ENCODE assay signal across 10 mouse cellular contexts in the genomic region with DNA sequence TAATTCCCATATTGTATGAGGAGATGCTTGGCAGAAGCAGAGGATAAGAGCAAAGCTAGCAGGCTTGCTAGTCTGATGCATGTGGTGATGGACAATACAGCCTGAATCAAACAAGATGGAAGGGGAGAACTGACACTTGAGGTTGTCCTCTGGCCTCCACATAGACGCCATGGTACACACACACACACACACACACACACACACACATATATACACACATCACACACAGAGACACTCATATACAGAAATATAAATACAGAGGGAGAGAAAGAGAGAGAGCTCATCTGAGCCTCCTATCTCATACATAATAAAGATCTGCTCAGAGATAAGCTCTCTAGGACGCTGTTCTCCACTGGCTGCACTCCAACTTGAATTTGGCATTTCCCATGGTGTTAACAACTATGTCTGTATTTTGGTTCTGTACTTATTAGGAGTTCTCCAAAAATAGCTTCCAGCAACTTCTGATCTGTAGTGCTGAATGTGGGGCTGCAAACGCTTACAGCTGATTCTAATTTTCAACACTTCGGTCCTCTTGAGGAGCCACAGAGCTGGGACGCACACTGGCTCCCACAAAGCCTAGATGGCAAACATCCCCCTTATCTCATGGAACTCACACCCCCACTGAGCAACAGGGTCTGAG.
DNase-seq lines count a peak whose midpoint lies in the region; ATAC-seq lines count a peak whose summit lies in the region.
"Had no signal": no experiment of that assay in that cellular context is flagged by ENCODE, and none has a peak within 500 bp of the region (broad histone marks: within the 10 kb centered on the region; RNA-seq: fewer than 3 reads in every experiment).

No protein-coding gene starts in this region.

- H3K36me3 ChIP-seq in embryonic facial prominence, embryonic 14.5 days (ENCODE audit: control insufficient read depth, insufficient read depth, low read length): no peaks in the 10 kb centered on the region
- H3K36me3 ChIP-seq in embryonic facial prominence, embryonic 10.5 days (replicated peaks): no peaks in the 10 kb centered on the region
- H3K36me3 ChIP-seq: liver, embryonic 13.5 days had no signal

- ATAC-seq in embryonic facial prominence, embryonic 14.5 days (ENCODE audit: low read depth): 0 out of 2 replicates have a peak, but pooled peaks have one; percentile 26

- 26% methylated on average over 5 of the region's 5 CpGs for WGBS in embryonic facial prominence, embryonic 14.5 days
- 73% methylated on average over 5 of the region's 5 CpGs for WGBS in embryonic facial prominence, embryonic 10.5 days
- 14% methylated on average over 5 of the region's 5 CpGs for WGBS in large intestine, adult 2 months

- intact Hi-C loops in left cerebral cortex, postnatal 4 days (cut with DNase I): no loop called here

- H3K9ac ChIP-seq in embryonic facial prominence, embryonic 14.5 days (ENCODE audit: low read depth, low read length): no peak overlapping the region
- H3K9ac ChIP-seq: liver, embryonic 13.5 days had no signal

- H3K4me1 ChIP-seq in embryonic facial prominence, embryonic 14.5 days (ENCODE audit: control insufficient read depth, insufficient read depth, low read length): 0 out of 2 replicates have a peak, but pooled peaks cover 7% of the 10 kb centered on the region
- H3K4me1 ChIP-seq in embryonic facial prominence, embryonic 10.5 days: no peaks in the 10 kb centered on the region
- H3K4me1 ChIP-seq: liver, embryonic 13.5 days had no signal

- no peak overlapping the region for H3K4me3 ChIP-seq in embryonic facial prominence, embryonic 14.5 days (ENCODE audit: low read depth, low read length)
- H3K4me3 ChIP-seq in embryonic facial prominence, embryonic 10.5 days: no peak overlapping the region
- H3K4me3 ChIP-seq: liver, embryonic 13.5 days had no signal

- no peak overlapping the region; the same call in 1 of the 2 replicates for H3K27ac ChIP-seq in embryonic facial prominence, embryonic 14.5 days (replicated peaks; ENCODE audit: low read depth, low read length)
- H3K27ac ChIP-seq in embryonic facial prominence, embryonic 10.5 days (replicated peaks): no peak overlapping the region
- H3K27ac ChIP-seq: liver, embryonic 13.5 days had no signal

- H3K27me3 ChIP-seq in embryonic facial prominence, embryonic 14.5 days (replicated peaks; ENCODE audit: control insufficient read depth, insufficient read depth, low read length): no peaks in the 10 kb centered on the region
- no peaks in the 10 kb centered on the region for H3K27me3 ChIP-seq in embryonic facial prominence, embryonic 10.5 days (replicated peaks; ENCODE audit: low read depth, poor library complexity, severe bottlenecking)
- H3K27me3 ChIP-seq: liver, embryonic 13.5 days had no signal

- DNase-seq in embryonic facial prominence, embryonic 14.5 days (ENCODE audit: low spot score): peak; percentile 85
- no peak for DNase-seq in embryonic facial prominence, embryonic 10.5 days (ENCODE audit: low spot score)
- DNase-seq in left cerebral cortex, adult 11 months (ENCODE audit: low spot score): peak; percentile 21
- no peak for DNase-seq in left cerebral cortex, postnatal 4 days
- DNase-seq in large intestine, adult 2 months (ENCODE audit: low read depth, low spot score): peak; percentile 21
- DNase-seq in right cerebral cortex, postnatal 10 days (ENCODE audit: low spot score in 2 of 2): peak; percentile 86
- no peak for DNase-seq in liver
- no peak for DNase-seq in adrenal gland, adult (ENCODE audit: inconsistent age in 2 of 2, low spot score in 1 of 2)
- DNase-seq: cerebellum, adult 11-12 months; liver, embryonic 13.5 days had no signal

- no peaks in the 10 kb centered on the region for H3K9me3 ChIP-seq in embryonic facial prominence, embryonic 14.5 days (ENCODE audit: control insufficient read depth, low read length)
- H3K9me3 ChIP-seq in embryonic facial prominence, embryonic 10.5 days: no peaks in the 10 kb centered on the region
- H3K9me3 ChIP-seq: liver, embryonic 13.5 days had no signal

- H3K4me2 ChIP-seq in embryonic facial prominence, embryonic 14.5 days (ENCODE audit: low read depth, low read length): no peak overlapping the region
- H3K4me2 ChIP-seq: liver, embryonic 13.5 days had no signal

Comparison
In these comparisons a context has a peak if more than half of its experiments do, and no peak if none do; other contexts are left out.
1. DNase-seq: peak in embryonic facial prominence, embryonic 14.5 days (single experiment), left cerebral cortex, adult 11 months (single experiment), large intestine, adult 2 months (single experiment) and right cerebral cortex, postnatal 10 days (2 of 2); none in embryonic facial prominence, embryonic 10.5 days (single experiment), left cerebral cortex, postnatal 4 days (single experiment), liver (single experiment) and adrenal gland, adult (0 of 2).